Mouse (Mus musculus): ENCODE data around the gene Tac4.

Tac4 gene

DNA sequence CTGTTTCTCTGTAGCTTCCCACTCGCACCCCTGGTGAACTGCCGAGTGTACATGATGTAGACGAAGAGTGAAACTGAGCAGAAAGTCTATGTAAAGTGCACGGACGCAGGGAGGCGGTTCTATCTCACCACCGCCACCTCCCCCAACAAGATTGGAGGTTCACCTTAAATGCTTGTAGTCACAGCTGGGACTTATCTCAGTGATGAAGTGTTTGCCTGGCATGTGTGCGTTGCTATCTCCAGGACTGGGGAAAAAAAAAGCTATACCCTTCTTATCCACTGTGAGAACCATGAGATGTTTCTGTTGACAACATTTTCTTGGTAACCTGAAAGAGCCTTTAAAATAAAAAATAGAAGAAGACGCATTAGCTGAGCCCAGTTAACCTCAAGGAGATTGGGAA, 56.8 kb downstream of the Tac4 start:
- DNase-seq (ENCODE audit: low spot score): no peak
